Mouse (Mus musculus): ENCODE measurements at regions not wholly inside any gene's neighbourhood (a gene's known extent, or its start where the extent isn't known, plus 50 kb on each side); places are given as distances from the start of the nearest gene placed in this dataset.

DNA sequence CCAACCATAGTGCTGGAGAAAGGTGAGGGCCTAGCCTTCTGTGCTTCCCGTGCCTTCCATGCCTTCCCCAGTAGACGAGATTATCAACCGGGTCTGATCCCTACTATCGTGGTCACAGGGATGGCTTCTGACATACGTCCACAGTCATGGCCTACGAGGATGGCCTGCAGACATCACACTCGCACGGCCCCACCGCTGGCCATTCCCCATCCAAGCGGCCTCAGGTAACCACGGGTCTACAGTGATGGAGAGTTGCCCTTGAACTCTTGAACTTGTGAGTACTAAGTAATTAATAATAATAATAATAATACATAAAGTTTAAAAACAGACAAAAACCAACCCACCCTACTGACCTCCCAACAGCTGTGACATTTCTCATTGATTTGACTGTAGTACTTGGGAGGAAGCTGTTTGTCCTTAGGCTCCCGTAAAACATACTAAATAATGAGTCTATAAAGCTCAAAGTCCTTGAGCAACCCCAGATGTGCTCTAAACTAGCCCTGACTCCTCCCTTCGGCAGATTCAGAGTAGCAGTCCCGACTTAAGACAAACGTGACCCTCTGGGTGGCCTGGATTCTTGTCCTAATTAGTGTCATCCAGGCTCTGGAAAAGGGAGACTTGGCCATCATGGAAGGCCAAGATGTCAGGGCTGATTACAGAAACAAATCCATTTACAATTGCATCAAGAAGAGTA lies 225.9 kb upstream of the Jarid2 start:
- DNase-seq (ENCODE audit: low spot score in 2 of 2) = no peak

DNA sequence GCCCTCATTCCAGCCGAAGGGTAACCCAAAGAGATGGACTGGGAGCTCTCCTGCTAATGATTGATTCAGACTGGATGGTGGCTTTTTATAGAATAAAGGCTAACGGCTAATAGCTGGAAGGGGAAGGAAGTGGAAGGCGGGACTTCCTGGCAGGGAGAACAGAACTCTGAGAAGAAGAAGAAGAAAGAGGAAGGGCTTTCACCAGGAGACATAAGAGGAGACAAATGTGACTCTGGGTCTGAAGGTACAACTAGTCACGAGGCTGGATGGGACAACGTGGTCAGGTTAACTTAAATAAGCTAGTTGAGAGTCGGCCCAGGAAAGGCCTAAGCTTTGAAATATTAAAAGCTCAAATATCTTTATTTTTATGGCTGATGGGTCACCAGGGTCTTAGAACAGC lies 224.8 kb upstream of the Jarid2 start:
- DNase-seq (ENCODE audit: low spot score in 2 of 2) = no peak

DNA sequence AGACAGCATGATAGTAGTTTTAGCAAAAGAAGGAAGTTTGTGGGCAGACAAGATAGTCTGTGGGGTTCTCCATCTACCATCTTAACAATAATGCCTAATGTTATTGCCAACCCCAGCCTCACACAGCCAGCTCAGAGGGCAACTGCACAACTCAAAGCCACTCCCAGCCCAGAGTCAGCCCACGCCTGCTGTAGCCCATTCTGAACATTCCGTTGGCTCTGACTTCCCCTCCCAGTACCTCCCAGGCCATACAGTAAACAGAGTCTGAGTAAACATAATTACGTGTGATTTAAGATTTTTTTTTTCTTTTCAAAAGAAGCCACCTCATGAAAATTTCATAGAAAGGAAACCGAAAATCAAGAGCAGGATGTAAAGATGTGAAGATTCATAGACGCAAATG lies 222.3 kb upstream of the Jarid2 start:
- DNase-seq (ENCODE audit: low spot score in 2 of 2) = no peak

DNA sequence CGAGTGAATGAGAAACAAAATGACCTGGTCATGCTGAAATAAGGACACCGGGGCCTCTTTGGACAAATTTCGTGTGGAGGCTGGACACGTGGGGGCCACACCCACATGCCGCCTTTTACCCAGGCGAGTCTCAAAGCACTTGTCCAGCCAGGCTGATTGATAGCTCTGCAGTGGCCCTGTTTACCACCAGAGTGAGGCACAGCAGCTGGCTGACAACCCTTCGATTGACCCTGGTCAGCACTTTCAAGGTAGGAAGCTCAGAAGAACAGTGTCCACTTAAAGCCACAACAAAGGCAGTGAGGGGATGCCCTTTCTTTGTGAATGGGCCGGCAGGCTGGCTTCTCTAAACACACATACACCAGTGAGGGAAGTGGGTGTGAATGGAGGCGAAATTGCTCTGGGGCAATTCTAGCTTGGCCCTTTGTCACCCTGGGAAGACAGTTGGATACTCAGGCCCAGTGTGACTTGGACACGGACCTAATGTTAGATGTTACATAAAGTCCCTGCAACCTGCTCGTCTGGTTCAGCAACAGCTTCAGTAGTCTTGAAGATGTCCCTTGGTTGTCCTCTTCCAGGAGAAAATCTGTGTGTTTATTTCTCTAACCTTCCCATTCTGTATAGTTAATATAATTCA lies 219.6 kb upstream of the Jarid2 start:
- DNase-seq (ENCODE audit: low spot score in 2 of 2) = no peak

DNA sequence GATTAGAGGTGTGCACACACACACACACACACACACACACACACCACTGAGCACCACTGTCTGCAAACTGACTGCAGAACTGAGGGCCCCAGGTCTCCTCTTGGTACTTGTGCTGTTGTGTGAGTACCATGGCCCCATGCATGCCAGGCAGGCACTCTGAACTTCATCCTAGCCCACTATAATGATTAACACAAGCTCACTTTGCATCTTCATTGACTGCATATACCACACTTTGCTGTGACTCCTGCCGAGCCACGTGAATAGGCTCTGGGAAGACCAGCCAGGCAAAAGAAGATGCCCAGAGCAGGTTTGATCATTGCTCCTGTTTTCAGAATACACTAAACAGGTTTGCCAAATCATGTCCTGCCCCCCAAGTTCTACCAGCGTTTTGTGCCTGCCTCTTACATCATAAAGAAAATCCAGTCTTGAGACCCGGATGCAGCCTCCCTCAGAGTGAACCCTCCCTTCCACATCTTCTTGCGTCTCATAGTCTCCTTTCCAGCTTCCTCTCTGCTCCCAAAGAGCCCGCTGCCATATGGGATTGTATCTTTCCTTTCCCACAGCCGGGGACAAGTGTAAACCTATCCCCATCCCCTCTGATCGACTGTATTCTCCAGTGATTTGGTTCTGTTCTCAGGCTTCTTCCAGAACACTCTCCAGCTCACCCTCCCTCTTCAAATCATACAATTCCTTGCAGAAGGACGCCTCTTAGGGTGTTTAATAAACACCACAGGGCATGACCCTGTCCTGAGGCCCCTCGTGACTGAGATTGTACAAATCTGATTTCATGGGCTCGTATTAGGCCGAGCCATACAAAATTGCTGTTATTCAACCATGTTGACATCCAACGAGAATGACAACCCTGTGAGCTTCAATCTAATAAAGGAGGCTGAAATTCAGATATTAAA lies 215.6 kb upstream of the Jarid2 start:
- DNase-seq (ENCODE audit: low spot score in 2 of 2) = no peak

DNA sequence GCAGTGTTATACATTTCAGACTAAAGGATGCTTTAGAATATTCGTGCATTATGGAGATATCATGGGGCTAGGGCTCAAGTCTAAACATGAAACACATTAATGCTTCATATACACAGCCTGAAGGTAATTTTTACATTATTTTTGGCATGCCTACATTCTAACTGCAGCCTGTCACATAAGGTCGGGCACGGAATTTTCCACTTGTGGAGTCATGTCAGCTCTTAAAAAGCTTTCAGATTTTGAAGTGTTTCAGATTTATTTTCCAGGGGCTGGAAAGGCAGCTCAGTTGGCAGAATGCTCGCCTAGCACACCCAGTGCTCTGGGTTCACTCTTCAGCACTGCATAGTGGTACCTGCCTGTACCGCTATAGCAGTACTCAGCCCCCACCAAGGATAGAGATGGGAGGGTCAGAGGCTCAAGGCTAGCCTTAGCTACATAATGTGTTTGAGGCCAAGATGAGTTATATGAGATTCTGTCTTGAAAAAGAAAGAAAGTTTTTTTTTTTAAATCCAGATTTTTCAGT lies 214.6 kb upstream of the Jarid2 start:
- DNase-seq (ENCODE audit: low spot score in 2 of 2) = no peak

DNA sequence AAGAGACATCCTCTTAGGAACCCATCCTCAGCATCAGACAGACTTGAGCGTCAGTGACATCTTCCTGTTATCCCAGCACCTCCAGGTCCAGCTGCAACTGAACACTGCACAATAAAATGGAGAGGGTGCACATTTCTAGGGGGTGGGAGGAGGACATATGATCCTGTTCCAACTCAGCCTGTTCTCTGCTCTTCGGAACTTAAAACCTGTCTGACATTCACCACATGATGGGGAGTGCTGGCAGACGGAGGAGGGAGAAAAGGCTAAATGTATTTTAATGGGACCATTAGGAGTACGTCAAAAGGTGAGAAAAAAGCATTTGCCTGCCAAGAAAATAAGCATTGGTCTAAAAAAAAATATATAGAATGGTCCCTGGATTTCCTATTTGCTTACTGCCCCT lies 212.4 kb upstream of the Jarid2 start:
- no peak for DNase-seq (ENCODE audit: low spot score in 2 of 2)

DNA sequence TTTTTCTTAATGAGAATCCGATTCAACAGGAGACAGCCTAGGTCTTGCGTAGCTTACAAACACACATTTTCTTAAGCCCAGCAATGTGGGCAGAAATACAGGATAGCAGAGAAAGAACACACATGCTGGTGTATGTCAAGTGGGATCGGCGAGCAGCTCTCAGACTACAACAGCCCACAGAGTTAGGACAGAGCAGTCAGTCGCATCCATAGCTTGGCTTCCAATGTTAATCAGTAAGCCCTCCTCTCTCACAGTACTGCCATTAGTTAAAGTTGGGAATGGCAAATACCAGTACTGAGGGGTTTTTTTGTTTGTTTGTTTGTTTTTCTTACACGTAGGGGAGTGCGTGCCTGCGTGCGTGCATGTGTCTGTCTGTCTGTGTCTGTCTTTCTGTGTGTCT lies 212.0 kb upstream of the Jarid2 start:
- no peak for DNase-seq (ENCODE audit: low spot score in 2 of 2)

DNA sequence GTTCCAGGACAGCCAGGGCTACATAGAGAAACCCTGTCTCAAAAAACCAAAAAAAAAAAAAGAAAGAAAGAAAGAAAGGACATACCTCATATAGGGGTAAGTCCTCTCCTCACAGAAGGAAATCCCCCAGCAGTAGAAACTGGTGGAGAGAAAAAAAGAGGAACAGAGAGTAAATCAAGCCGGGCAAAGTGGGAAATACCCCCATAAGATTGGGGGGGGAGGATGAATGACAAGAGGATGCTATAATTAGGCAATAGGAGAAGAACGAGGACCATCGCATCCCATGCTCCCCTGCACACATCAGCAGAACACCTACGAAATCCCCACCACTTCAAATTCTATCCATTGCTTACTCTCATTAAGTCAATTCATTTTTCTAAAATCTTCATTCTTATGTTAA lies 211.1 kb upstream of the Jarid2 start:
- no peak for DNase-seq (ENCODE audit: low spot score in 2 of 2)

DNA sequence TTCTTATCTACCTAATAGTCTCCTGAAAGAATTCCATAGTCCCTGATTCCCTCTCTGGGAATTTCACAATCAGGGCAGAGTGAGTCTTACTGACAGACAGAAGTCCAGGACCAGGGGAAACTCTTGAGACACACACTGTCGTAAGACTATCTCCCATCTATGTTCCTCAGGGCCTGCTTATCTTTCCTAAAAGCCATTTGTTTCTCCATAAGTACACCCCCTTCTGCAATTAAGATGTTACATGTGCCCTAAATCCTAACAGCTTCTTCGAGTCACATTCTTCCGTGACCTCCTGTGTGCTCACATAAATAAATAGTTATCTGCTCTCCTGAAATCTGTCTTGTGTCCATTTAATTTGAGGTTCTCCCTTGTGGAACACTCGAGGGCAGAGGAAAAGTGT lies 205.8 kb upstream of the Jarid2 start:
- DNase-seq (ENCODE audit: low spot score in 2 of 2) = no peak

DNA sequence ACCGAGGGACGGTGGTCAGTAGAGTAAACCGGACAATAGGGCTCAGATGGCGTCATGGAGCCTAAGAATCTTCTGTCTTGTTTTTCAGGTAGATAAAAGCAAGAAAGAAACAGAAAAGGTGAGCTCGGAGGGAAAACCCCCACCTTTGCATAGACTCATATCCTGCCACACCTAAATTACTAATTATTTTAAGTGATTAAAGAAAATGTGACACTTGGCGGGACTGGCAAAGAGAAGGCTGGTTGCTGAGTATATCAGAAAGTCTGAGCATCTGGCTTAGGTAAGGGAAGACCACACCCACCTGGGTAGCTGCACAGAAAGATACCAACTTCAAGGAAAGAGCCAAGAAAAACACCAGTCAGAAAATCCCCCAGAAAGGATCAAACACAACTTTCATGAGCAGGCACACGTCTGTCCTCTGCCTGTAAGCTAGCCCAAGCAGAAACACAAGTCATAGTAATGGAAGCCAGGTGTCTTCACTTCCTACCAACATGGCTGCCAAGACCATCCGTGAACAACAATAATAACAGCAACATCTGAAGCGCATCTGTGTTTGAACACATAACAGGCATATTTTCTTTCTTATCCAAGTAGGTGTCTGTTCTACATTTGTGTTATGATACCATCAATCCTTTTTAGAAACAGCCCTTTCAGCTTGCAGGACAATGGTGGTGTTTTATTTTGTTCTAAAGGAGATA lies 198.3 kb upstream of the Jarid2 start:
- no peak for DNase-seq (ENCODE audit: low spot score in 2 of 2)

DNA sequence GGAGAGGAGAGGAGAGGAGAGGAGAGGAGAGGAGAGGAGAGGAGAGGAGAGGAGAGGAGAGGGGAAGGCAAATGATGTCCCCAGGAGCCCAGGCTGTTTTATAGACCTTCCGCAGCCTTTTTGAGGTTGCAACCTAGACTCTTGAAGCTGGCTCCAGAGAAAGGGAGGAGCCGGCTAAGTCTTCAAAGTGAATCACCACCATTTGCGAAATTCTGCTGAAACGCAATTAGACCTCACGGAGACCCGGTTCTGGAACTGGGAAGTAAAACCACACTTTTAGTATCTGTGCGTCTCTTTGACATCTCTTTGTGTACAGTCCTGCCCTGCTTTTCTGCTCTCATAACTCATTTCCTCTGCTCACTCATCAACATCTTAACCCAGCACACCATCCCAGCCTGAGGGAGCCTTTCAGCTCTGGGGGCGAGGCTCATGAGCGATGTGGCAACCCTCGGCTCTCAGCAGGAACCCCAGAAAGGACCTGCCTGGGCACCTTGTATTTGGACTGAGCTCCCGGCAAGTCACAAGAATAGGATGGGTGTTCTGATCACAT lies 196.6 kb upstream of the Jarid2 start:
- no peak for DNase-seq (ENCODE audit: low spot score in 2 of 2)

DNA sequence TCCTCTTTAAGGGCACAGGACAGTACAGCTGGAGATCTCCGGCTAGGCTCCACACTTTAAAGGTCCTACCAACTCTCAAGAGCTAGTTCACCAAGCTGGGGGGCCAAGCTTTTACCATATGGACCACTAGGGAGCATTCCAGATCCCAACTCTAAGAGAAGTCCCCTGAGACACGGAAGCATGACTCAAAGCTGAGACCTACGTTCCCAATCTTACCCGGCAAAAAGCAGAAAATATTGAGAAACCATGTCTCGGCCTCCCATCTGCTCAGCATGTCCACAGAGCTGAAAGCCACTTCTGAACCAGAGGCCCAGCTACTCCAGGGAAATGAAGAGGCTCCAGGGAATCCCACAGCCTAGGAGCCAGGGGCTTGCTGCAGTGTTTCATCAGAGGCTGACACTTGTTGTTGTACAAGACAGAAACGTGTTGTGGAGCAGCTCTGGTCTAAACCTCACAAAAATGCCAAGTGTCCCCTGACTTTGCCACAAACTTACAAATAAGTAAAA lies 194.6 kb upstream of the Jarid2 start:
- DNase-seq (ENCODE audit: low spot score in 2 of 2) = no peak

DNA sequence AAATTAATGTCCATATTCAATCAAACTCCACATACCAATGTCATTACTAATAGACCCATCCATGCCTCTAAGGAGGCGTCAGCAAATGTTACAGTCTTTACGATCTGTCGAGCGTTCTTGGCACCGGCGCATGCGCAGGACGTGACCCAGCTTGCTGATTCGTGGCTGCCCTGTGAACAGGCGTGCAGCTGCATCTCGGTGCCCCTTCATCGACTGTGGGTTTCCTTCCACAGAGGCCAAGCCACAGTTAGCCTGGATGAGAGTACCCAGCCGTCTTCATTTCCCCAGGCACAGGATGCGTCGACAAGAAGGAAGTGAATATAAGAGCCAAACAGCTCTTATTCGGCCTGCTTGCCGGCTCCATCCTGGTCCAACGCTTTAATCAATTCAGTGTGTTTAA lies 193.8 kb upstream of the Jarid2 start:
- DNase-seq (ENCODE audit: low spot score in 2 of 2) = no peak

DNA sequence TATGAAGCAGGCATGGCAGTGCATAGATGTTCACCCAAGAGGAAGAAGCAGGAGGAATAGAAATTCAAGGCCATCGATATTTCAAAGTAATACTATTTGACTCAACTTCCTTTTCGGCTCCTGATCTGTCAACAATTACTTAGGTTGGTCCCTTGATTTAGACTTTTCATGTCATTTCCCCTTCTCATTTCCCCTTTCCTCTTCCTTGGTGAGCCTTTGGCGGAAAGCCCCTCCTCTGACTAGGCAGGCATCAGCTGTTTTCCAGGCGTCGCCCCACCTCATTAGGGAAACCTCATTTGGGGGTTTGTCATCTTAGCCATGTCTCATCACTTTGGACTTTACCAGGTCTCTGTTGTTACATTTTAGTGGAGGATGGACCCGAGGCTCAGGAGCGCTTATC lies 191.0 kb upstream of the Jarid2 start:
- no peak for DNase-seq (ENCODE audit: low spot score in 2 of 2)

DNA sequence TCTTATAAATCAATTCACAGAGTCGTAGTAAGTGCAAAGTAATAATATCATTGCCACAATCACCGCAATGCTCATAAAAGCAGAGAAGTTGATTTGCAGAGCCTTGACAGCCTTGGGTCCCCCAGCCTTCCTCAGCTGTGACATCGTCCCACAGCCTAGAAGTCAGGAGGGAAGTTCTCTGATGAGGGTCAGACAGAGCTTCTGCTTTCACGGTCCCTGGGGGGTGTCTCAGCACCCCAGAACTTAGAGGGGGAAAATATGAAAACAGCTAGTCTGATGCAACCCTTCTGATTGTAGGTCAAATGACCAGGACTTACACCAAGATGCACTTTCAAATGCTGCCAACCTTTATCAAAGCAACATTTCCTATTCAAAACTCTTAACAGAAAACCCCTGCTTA lies 188.9 kb upstream of the Jarid2 start:
- DNase-seq (ENCODE audit: low spot score in 2 of 2) = no peak

DNA sequence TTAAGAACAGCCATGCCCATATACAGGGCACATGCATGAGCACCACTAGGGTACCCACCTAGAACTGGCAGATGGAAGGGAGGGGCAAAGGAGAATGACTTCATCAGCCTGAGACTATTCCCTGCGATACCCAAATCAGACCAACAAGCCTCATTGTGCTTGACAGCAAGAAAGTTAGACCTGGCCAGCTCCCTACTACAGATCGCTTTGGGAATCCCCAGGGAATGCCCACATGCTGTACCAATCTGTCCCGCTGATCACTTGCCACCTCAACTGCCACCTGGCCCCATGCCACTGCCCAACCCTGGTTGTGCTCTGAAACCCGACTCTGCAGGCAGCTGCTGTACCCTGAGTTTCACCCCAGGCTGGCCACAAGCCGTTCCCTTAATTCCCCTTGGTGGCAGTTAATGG lies 188.0 kb upstream of the Jarid2 start:
- peak in 1 of 2 experiments; percentile 75 for DNase-seq (ENCODE audit: low spot score in 2 of 2)

DNA sequence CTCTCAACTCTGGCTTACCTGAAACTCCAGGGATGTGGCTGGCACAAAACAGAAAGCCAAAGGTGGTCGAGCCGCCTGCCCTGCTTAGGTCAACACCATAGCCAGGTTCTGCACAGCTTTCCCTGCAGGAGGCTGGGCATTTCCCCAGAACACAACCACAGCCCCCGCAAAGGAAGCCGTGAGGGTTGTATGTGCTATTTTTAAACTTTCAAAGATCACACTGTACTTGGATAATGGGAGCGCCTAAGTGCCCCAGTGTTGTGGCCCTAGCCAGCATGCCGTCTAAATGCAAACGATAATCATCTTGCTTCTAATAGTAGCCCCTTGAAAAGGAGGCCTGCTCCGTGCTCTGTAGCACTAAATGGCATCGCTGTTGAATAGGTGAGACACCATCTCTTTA lies 184.5 kb upstream of the Jarid2 start:
- DNase-seq (ENCODE audit: low spot score in 2 of 2) = no peak

DNA sequence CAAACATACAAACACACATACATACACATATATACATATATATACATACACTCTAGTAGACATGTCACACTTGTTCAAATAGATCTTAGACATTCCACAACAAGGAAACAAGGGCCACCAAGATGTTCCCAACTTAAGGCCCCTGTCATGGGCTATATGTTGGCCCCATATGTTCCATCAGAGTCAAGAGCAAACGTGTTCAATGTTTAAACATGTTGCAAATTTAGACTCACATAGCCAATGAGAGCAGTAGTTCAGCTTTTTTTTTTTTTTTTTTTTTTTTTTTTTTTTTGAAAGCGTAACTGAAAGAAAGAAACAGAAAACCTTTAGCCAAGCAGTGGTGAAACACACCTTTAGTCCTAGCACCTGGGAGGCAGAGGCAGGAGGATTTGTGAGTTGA lies 183.0 kb upstream of the Jarid2 start:
- no peak for DNase-seq (ENCODE audit: low spot score in 2 of 2)

DNA sequence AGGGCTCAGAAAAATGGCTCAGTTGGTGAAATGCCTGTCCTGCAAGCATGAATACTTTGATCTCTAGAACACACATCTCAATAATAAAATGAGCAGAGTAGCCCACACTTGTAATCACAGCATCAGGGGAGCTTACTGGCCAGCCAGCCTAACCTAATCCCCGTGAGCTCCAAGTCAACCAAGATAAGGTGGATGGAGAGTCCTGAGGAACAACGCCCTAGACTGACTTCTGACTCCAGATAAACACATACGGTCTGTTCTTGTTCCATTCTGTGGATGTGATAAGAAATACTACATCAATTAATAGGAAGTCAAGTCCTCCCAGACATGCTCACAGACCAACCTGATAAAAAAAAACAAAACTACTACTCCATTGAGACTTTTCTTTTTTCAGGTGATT lies 180.4 kb upstream of the Jarid2 start:
- no peak for DNase-seq (ENCODE audit: low spot score in 2 of 2)

DNA sequence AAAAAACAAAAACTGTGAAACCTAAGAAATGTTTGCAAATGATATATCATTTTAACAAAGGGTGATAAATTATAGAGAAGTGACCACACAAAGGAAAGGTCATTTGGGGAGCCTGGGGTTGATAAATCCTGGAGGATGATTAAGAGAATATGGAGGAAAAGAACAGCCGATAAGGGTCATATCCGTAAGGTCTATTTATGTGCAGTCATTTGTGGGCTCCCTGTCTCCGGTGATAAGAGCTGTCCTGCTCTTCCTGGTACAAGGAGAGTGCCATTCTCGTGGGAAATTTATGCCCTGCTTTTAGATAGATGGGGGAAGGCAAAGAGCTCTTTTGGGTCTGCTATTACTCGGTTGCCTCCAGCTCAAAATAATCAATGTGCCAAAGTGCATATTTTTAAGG lies 175.9 kb upstream of the Jarid2 start:
- no peak for DNase-seq (ENCODE audit: low spot score in 2 of 2)

All from urinary bladder, postnatal 4 days (tissue).